Mouse (Mus musculus) heart, embryonic 12.5 days (tissue): ENCODE measurements around the gene Cldn34d. TPM values are rescaled to one million over a fixed set of nuclear protein-coding genes. Genes with fewer than 3 reads are reported as not detected.
A peak's percentile ranks its signal among the peaks of the same experiment; 100 is the strongest.

Source experiments
- ATAC-seq: fragments of 200-750 bp; cut with Nextera tagmentation; 2 replicates; pipeline ENCODE4 v1.8.0; 2017; ENCODE audit warnings: moderate TSS enrichment, moderate library complexity; ENCODE audit not compliant: insufficient number of reproducible peaks, low FRiP score
- H3K27ac ChIP-seq: fragments of 300-500 bp; sonication (generic); 2 replicates; pipeline ENCODE4 v1.5.1; 2016; ENCODE audit warnings: mild to moderate bottlenecking, moderate library complexity; ENCODE audit not compliant: poor library complexity, severe bottlenecking
- H3K27me3 ChIP-seq: fragments of 300-500 bp; sonication (generic); replicated peaks from 2 replicates; pipeline ENCODE4 v1.6.1; 2016; ENCODE audit warnings: mild to moderate bottlenecking, moderate library complexity
- H3K36me3 ChIP-seq: fragments of 300-500 bp; sonication (generic); 2 replicates; pipeline ENCODE4 v1.6.1; 2016; ENCODE audit warnings: mild to moderate bottlenecking, moderate library complexity
- H3K4me1 ChIP-seq: fragments of 300-500 bp; sonication (generic); replicated peaks from 2 replicates; pipeline ENCODE4 v1.6.1; 2016; ENCODE audit warnings: mild to moderate bottlenecking
- H3K4me2 ChIP-seq: fragments of 300-500 bp; sonication (generic); 2 replicates; pipeline ENCODE4 v1.6.1; 2016; ENCODE audit warnings: mild to moderate bottlenecking, moderate library complexity
- H3K4me3 ChIP-seq: fragments of 300-500 bp; sonication (generic); 2 replicates; pipeline ENCODE4 v1.5.1; 2016; ENCODE audit warnings: mild to moderate bottlenecking
- H3K9ac ChIP-seq: fragments of 300-500 bp; sonication (generic); 2 replicates; pipeline ENCODE4 v1.6.1; 2016; ENCODE audit warnings: mild to moderate bottlenecking, moderate library complexity
- H3K9me3 ChIP-seq: fragments of 300-500 bp; sonication (generic); replicated peaks from 2 replicates; pipeline ENCODE4 v1.6.1; 2016; ENCODE audit warnings: mild to moderate bottlenecking, moderate library complexity
- WGBS: fragments of 180-500 bp; shearing (Covaris S2); methylation state at CpG from one replicate; pipeline ENCODE4 v1.1.7; 2016; 5-methylcytosine and 5-hydroxymethylcytosine counted together
- polyA plus RNA-seq: library from polyadenylated mRNA; unstranded; fragments of >200 nt; fragmentation: Nextera tagmentation; extraction: Ambion mirVana; gene quantifications from 2 replicates; pipeline ENCODE4 v1.2.1, GENCODE M21; 2016

The Cldn34d gene
- not detected in 2 replicates for polyA plus RNA-seq

DNA sequence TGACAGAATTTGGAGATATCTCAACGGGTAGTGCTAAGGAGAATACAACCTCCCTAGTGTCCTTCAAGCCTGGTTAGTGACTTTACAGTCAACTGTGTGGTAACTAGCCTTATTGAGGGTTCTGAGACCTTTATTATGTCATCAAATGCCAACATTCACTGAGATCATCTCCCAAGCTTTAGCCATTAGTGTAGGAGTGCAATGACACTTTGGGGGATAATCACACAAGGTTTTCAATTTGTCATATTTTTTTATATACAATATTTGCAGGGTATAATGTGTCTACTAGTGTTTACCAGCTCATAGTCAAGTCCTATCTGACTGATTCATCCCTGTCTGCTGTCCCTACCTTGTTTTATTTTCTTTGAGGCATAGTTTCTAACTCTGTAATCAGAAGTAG, at the start of gene Cldn34d:
Gene Cldn34d, minus strand, starts transcription at position 101 of the 400 bp plus-strand sequence.
- Histone ChIP-seq H3K27me3 (no peaks in the 10 kb centered on the region), H3K4me2 (no peak within 1 kb of the TSS), H3K27ac (no peak within 1 kb of the TSS), H3K9ac (no peak within 1 kb of the TSS), H3K4me3 (no peak within 1 kb of the TSS), H3K4me1 (no peaks in the 10 kb centered on the region), H3K9me3 (no peaks in the 10 kb centered on the region), H3K36me3 (no peaks in the 10 kb centered on the region)
- ATAC-seq: no peak
- 64% methylated on average over 1 of the region's 1 CpGs for WGBS

DNA sequence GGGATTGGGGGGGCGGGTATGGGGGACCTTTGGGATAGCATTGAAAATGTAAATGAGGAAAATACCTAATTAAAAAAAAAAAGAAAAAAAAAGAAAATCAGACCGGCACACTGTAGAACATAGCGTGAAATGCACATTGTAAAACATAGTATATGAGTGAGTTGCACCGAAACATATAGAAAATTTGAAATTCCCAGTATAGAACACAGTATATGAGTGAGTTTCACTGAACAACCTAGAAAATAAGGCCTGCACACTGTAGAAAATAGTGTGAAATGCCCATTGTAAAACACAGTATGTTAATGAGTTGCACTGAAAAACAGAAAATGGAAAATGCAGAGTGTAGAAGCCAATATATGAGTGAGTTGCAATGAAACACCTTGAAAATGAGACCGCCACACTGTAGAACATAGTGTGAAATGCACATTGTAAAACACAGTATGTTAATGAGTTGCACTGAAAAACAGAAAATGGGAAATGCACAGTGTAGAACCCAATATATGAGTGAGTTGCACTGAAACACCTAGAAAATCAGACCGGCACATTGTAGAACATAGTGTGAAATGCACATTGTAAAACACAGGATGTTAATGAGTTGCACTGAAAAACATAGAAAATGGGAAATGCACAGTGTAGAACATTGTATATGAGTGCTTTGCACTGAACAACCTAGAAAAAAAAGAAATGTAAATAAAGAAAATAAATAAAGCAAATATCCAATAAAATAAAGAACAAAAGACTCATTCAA, 4.1 kb downstream of the Cldn34d start:
- WGBS: 50% methylated on average over 6 of the region's 6 CpGs
- H3K9me3 ChIP-seq: no peaks in the 10 kb centered on the region
- no peak overlapping the region for H3K4me2 ChIP-seq
- no peak overlapping the region for H3K9ac ChIP-seq
- peak; percentile 100 for ATAC-seq
- H3K36me3 ChIP-seq: no peaks in the 10 kb centered on the region
- no peaks in the 10 kb centered on the region for H3K27me3 ChIP-seq
- no peak overlapping the region for H3K4me3 ChIP-seq
- no peak overlapping the region for H3K27ac ChIP-seq
- no peaks in the 10 kb centered on the region for H3K4me1 ChIP-seq

Other genes with a start within 250 kb of the Cldn34d start
- gene Cldn34b4, start 209.6 kb downstream of the Cldn34d start, polyA plus RNA-seq: not detected in 2 replicates